Mouse (Mus musculus) midbrain, embryonic 12.5 days (tissue): ENCODE data around the gene Tbc1d5. TPM values are rescaled to one million over a fixed set of nuclear protein-coding genes. Genes with fewer than 3 reads are reported as not detected.

ENCODE experiments used
- ATAC-seq: fragments of 200-750 bp; cut with Nextera tagmentation; 2 replicates; pipeline ENCODE4 v1.8.0; 2017; ENCODE audit warnings: low read depth, moderate TSS enrichment, moderate library complexity; ENCODE audit not compliant: low FRiP score
- H3K27ac ChIP-seq: fragments of 300-500 bp; sonication (generic); replicated peaks from 2 replicates; pipeline ENCODE4 v1.5.1; 2016; ENCODE audit warnings: mild to moderate bottlenecking
- H3K27me3 ChIP-seq: fragments of 300-500 bp; sonication (generic); 2 replicates; pipeline ENCODE4 v1.6.1; 2016; ENCODE audit warnings: mild to moderate bottlenecking
- H3K36me3 ChIP-seq: fragments of 300-500 bp; sonication (generic); 2 replicates; pipeline ENCODE4 v1.6.1; 2016
- H3K4me1 ChIP-seq: fragments of 300-500 bp; sonication (generic); 2 replicates; pipeline ENCODE4 v1.6.1; 2016
- H3K4me2 ChIP-seq: fragments of 300-500 bp; sonication (generic); replicated peaks from 2 replicates; pipeline ENCODE4 v1.6.1; 2016; ENCODE audit warnings: mild to moderate bottlenecking, moderate library complexity
- H3K4me3 ChIP-seq: fragments of 300-500 bp; sonication (generic); 2 replicates; pipeline ENCODE4 v1.5.1; 2016; ENCODE audit warnings: mild to moderate bottlenecking
- H3K9ac ChIP-seq: fragments of 300-500 bp; sonication (generic); replicated peaks from 2 replicates; pipeline ENCODE4 v1.6.1; 2016; ENCODE audit warnings: mild to moderate bottlenecking, moderate library complexity
- H3K9me3 ChIP-seq: fragments of 300-500 bp; sonication (generic); 2 replicates; pipeline ENCODE4 v1.6.1; 2016; ENCODE audit warnings: mild to moderate bottlenecking
- WGBS: fragments of 180-500 bp; shearing (Covaris S2); methylation state at CpG from one replicate; pipeline ENCODE4 v1.1.7; 2016; 5-methylcytosine and 5-hydroxymethylcytosine counted together
- polyA plus RNA-seq: library from polyadenylated mRNA; unstranded; fragments of >200 nt; fragmentation: Nextera tagmentation; extraction: Ambion mirVana; gene quantifications from 2 replicates; pipeline ENCODE4 v1.2.1, GENCODE M21; 2016

Tbc1d5 gene
- polyA plus RNA-seq, 1 experiment from 2014 or later = 13.3 TPM

GRCm38 (mm10) chr17:50775247-50775646 lies 403.9 kb downstream of the Tbc1d5 start:
- Histone ChIP-seq H3K4me3 (no peak overlapping the region), H3K4me1 (no peaks in the 10 kb centered on the region), H3K36me3 (no peaks in the 10 kb centered on the region), H3K27ac (no peak overlapping the region), H3K4me2 (no peak overlapping the region), H3K27me3 (no peaks in the 10 kb centered on the region), H3K9ac (no peak overlapping the region), H3K9me3 (no peaks in the 10 kb centered on the region)
- no peak for ATAC-seq
- 79% methylated on average over 3 of the region's 3 CpGs for WGBS

DNA sequence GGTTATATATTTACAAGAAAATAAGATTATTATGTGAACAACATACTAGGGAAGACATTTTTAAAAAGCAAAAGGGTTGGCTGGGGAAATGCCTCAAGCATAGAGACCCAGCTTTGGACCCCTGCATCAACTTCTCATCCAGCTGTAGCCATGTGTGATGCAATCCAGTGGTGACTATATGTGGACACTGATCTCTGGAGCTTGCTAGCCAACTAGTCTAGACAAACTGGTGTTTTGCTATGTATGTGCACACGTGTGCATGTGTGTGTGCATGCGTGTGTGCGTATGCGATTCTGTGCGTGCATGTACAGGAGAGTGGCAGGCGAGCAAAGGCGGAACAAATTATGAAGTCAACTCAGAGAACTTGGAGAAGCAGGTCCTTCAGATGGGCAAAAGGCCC lies 414.8 kb downstream of the Tbc1d5 start:
- no peak overlapping the region for H3K4me3 ChIP-seq
- no peak for ATAC-seq
- H3K36me3 ChIP-seq = no peaks in the 10 kb centered on the region
- WGBS = 95% methylated on average over 7 of the region's 7 CpGs
- H3K4me2 ChIP-seq = no peak overlapping the region
- no peaks in the 10 kb centered on the region for H3K9me3 ChIP-seq
- H3K4me1 ChIP-seq = no peaks in the 10 kb centered on the region
- no peaks in the 10 kb centered on the region for H3K27me3 ChIP-seq
- no peak overlapping the region for H3K9ac ChIP-seq
- H3K27ac ChIP-seq = no peak overlapping the region

DNA sequence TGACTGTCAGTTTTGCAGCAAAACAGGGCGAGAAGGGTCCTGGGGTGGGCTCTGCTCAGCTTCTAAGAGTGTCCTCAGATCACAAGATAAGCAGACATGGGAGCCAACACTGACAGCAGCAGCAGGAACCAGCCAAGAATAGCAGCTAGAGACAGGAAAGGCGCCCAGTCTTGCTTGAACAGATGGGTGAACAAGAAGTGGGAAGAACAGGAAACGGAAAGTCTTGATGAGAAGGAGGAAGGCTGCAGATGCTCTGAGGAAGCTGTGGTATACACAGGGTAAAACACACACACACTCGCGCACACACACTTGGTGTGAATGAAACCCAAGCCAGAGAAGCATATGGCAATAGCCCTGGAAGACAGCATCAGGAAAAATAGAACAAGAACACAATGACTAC lies 415.7 kb downstream of the Tbc1d5 start:
- Histone ChIP-seq H3K27me3 (no peaks in the 10 kb centered on the region), H3K4me3 (no peak overlapping the region), H3K4me2 (no peak overlapping the region), H3K27ac (no peak overlapping the region), H3K36me3 (no peaks in the 10 kb centered on the region), H3K9ac (no peak overlapping the region), H3K9me3 (no peaks in the 10 kb centered on the region), H3K4me1 (no peaks in the 10 kb centered on the region)
- no peak for ATAC-seq
- WGBS = 86% methylated on average over 5 of the region's 5 CpGs

DNA sequence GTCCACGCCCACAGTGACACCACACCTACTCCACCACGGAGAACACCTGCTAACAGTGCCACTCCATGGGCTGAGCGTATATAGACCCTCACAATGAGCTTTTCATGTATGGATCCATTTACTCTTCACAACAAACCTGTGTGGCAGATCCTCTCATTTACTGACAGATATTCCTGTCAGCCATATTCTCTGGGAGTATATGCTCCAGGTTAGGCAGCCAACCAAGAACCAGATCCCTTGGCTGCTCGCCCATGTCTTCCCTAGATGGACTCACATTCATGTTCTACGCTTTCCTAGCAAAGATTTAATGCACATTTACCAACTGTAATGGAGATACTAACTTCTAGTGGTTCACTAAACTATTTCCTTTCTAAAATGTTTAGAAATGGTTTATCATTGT lies 416.9 kb downstream of the Tbc1d5 start:
- 86% methylated on average over 5 of the region's 5 CpGs for WGBS
- Histone ChIP-seq H3K27me3 (no peaks in the 10 kb centered on the region), H3K27ac (no peak overlapping the region), H3K4me3 (no peak overlapping the region), H3K9ac (no peak overlapping the region), H3K4me1 (no peaks in the 10 kb centered on the region), H3K4me2 (no peak overlapping the region), H3K9me3 (no peaks in the 10 kb centered on the region), H3K36me3 (no peaks in the 10 kb centered on the region)
- ATAC-seq = no peak

GRCm38 (mm10) chr17:50761082-50761481 lies 418.1 kb downstream of the Tbc1d5 start:
- Histone ChIP-seq H3K4me3 (no peak overlapping the region), H3K4me1 (no peaks in the 10 kb centered on the region), H3K27ac (no peak overlapping the region), H3K36me3 (no peaks in the 10 kb centered on the region), H3K9me3 (no peaks in the 10 kb centered on the region), H3K9ac (no peak overlapping the region), H3K27me3 (no peaks in the 10 kb centered on the region), H3K4me2 (no peak overlapping the region)
- WGBS = 30% methylated on average over 5 of the region's 5 CpGs
- no peak for ATAC-seq

- H3K27me3 ChIP-seq = no peaks in the 10 kb centered on the region
- no peak overlapping the region for H3K4me3 ChIP-seq
- H3K36me3 ChIP-seq = no peaks in the 10 kb centered on the region
- no peak overlapping the region for H3K4me2 ChIP-seq
- no peak overlapping the region for H3K27ac ChIP-seq
- ATAC-seq = no peak
- H3K9me3 ChIP-seq = no peaks in the 10 kb centered on the region
- no peak overlapping the region for H3K9ac ChIP-seq
- 87% methylated on average over 9 of the region's 9 CpGs for WGBS
- H3K4me1 ChIP-seq = no peaks in the 10 kb centered on the region
Observed at GRCm38 (mm10) chr17:50753356-50754138, 425.6 kb downstream of the Tbc1d5 start.

DNA sequence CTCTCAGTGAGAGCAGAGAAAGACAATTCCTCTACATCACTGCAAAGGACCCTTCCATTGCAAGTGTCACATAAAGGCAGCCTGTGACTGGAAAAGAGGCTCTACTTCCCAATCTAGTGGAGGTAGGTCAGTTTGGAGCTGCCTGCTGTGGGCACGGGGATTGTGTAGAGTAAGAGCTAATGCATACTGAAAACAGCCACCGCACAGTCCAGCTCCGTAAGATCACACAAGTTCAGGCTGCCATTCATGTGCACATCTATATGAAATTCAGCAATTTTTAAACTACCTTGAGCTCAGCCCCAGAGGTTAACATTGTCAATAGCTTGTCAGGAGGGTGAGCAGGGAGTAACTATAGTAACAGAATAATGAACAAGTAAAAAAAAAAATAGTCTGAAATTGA lies 426.4 kb downstream of the Tbc1d5 start:
- H3K4me2 ChIP-seq = no peak overlapping the region
- no peak overlapping the region for H3K9ac ChIP-seq
- no peaks in the 10 kb centered on the region for H3K27me3 ChIP-seq
- no peaks in the 10 kb centered on the region for H3K4me1 ChIP-seq
- no peak overlapping the region for H3K4me3 ChIP-seq
- no peak for ATAC-seq
- no peak overlapping the region for H3K27ac ChIP-seq
- H3K36me3 ChIP-seq = no peaks in the 10 kb centered on the region
- no peaks in the 10 kb centered on the region for H3K9me3 ChIP-seq
- WGBS = 83% methylated on average over 3 of the region's 3 CpGs

DNA sequence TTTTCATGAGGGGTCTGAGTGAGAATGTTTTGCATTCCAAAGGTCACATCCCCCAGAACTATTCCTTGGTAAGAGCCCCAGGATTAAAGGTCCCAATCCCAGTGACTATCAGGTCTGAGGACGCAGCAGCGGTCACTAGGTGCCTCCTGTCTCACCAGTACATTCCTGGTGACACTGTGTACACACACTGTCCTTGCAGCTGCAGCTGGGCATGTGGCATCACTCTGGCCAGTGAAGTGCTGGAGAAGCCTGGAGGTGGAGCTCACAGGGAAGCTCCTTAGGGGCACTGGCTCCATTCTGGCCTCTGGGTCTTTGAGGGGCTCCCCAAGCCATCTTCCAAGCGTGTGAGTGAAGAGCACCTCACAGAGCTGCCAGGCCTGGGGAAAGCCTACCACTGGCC lies 427.2 kb downstream of the Tbc1d5 start:
- WGBS = 83% methylated on average over 3 of the region's 3 CpGs
- no peaks in the 10 kb centered on the region for H3K27me3 ChIP-seq
- no peak overlapping the region for H3K4me3 ChIP-seq
- no peak overlapping the region for H3K27ac ChIP-seq
- no peak for ATAC-seq
- no peaks in the 10 kb centered on the region for H3K9me3 ChIP-seq
- H3K36me3 ChIP-seq = no peaks in the 10 kb centered on the region
- H3K4me2 ChIP-seq = no peak overlapping the region
- H3K4me1 ChIP-seq = no peaks in the 10 kb centered on the region
- no peak overlapping the region for H3K9ac ChIP-seq

GRCm38 (mm10) chr17:50750874-50751273 lies 428.3 kb downstream of the Tbc1d5 start:
- Histone ChIP-seq H3K27ac (no peak overlapping the region), H3K4me3 (no peak overlapping the region), H3K9me3 (no peaks in the 10 kb centered on the region), H3K4me2 (no peak overlapping the region), H3K36me3 (no peaks in the 10 kb centered on the region), H3K4me1 (no peaks in the 10 kb centered on the region), H3K9ac (no peak overlapping the region), H3K27me3 (no peaks in the 10 kb centered on the region)
- ATAC-seq = no peak
- WGBS = 48% methylated on average over 2 of the region's 2 CpGs

DNA sequence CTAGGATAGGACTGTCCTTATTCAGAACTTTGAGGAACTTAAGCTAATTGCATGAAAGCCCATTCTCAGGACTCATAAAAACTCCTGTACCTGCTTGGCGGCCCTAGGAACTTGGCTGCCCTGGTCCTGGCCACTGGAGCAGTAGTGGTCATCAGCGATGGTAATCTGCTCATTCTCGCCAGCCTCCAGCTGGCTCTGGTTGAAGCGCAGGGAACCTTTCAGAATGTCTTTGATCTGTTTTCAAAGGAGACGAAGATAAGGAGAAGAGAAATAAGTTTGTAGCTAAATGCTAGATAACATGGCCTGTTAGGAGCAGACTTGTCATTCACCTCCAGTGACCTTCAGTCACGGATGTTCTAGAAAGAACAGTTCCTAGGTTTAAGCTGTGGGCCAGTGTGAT lies 437.8 kb downstream of the Tbc1d5 start:
- H3K36me3 ChIP-seq = no peaks in the 10 kb centered on the region
- 93% methylated on average over 6 of the region's 6 CpGs for WGBS
- no peaks in the 10 kb centered on the region for H3K4me1 ChIP-seq
- H3K4me3 ChIP-seq = no peak overlapping the region
- H3K9me3 ChIP-seq = no peaks in the 10 kb centered on the region
- no peaks in the 10 kb centered on the region for H3K27me3 ChIP-seq
- ATAC-seq = no peak
- no peak overlapping the region for H3K9ac ChIP-seq
- H3K4me2 ChIP-seq = no peak overlapping the region
- no peak overlapping the region for H3K27ac ChIP-seq

GRCm38 (mm10) chr17:50740804-50741203 lies 438.3 kb downstream of the Tbc1d5 start:
- Histone ChIP-seq H3K36me3 (0 out of 2 replicates have a peak, but pooled peaks cover under 1% of the 10 kb centered on the region), H3K4me3 (no peak overlapping the region), H3K27ac (no peak overlapping the region), H3K9ac (no peak overlapping the region), H3K9me3 (no peaks in the 10 kb centered on the region), H3K4me1 (0 out of 2 replicates have a peak, but pooled peaks cover under 1% of the 10 kb centered on the region), H3K4me2 (no peak overlapping the region), H3K27me3 (no peaks in the 10 kb centered on the region)
- ATAC-seq = no peak
- WGBS = 85% methylated on average over 1 of the region's 1 CpGs

DNA sequence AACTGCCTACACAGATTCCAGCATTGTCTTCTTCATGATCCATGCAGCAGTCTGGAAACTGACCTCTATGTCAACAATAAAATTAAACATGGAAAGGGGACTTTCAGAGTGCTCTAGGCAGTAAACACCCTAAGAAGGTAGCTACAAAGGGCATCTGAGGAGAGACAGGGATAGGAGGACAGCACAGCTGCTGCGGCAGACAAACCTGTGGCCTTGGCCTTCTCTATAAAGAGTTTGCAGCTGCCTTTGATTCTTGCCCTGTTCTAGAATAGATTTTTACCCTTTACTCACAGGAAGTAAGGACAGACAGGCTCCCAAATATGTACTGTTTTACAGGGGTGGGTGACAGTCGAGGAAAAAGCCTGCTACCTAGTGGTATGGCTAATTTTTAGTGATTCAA lies 440.7 kb downstream of the Tbc1d5 start:
- Histone ChIP-seq H3K4me3 (no peak overlapping the region), H3K9ac (no peak overlapping the region), H3K4me2 (no peak overlapping the region), H3K27ac (no peak overlapping the region), H3K36me3 (0 out of 2 replicates have a peak, but pooled peaks cover 7% of the 10 kb centered on the region), H3K4me1 (0 out of 2 replicates have a peak, but pooled peaks cover 3% of the 10 kb centered on the region), H3K27me3 (no peaks in the 10 kb centered on the region), H3K9me3 (no peaks in the 10 kb centered on the region)
- 90% methylated on average over 2 of the region's 2 CpGs for WGBS
- ATAC-seq = no peak

GRCm38 (mm10) chr17:50737068-50737467 lies 442.1 kb downstream of the Tbc1d5 start:
- ATAC-seq = no peak
- no peaks in the 10 kb centered on the region for H3K9me3 ChIP-seq
- H3K27me3 ChIP-seq = no peaks in the 10 kb centered on the region
- 79% methylated on average over 2 of the region's 2 CpGs for WGBS
- no peak overlapping the region for H3K9ac ChIP-seq
- H3K4me2 ChIP-seq = no peak overlapping the region
- H3K27ac ChIP-seq = no peak overlapping the region
- 0 out of 2 replicates have a peak, but pooled peaks cover 7% of the 10 kb centered on the region for H3K36me3 ChIP-seq
- no peak overlapping the region for H3K4me3 ChIP-seq
- 0 out of 2 replicates have a peak, but pooled peaks cover 3% of the 10 kb centered on the region for H3K4me1 ChIP-seq
